Mouse (Mus musculus): ENCODE results near the gene Olfr690.

GRCm38 (mm10) chr7:105290051-105290450 lies 43.9 kb downstream of the Olfr690 start:
- TF ChIP-seq GATA1 (IDR thresholded peaks at IDR 0.05; ENCODE audit: borderline replicate concordance, low read length) (no peak), FLI1 (IDR thresholded peaks at IDR 0.05; ENCODE audit: low read length) (no peak)
